Mouse (Mus musculus) ES-E14 (cell line): ENCODE measurements at regions not wholly inside any gene's neighbourhood (a gene's known extent, or its start where the extent isn't known, plus 50 kb on each side); places are given as distances from the start of the nearest gene placed in this dataset.

Experiments
- CHD2 ChIP-seq: IDR thresholded peaks from 2 replicates; pipeline ENCODE4 v1.6.1; 2014; ENCODE audit warnings: mild to moderate bottlenecking, low read depth, low read length, inconsistent platforms
- ZC3H11A ChIP-seq: IDR thresholded peaks from 2 replicates; pipeline ENCODE4 v1.6.1; 2012; ENCODE audit warnings: low read depth, mild to moderate bottlenecking, inconsistent platforms, low read length, borderline replicate concordance
- ZNF384 ChIP-seq: IDR thresholded peaks from 2 replicates; pipeline ENCODE4 v1.6.1; 2012; ENCODE audit warnings: low read depth, low read length, inconsistent platforms

- TF ChIP-seq ZC3H11A (no peak), CHD2 (no peak), ZNF384 (no peak)
Measured at GRCm38 (mm10) chr10:110858407-110858920, 61.1 kb upstream of the Csrp2 start.
